Comparison of ENCODE assay signal across 13 mouse cellular contexts in genomic region chr17:25584646-25585045, GRCm38 (mm10). TPM values are rescaled to one million over a fixed set of nuclear protein-coding genes. Genes with fewer than 3 reads are reported as not detected.
"Had no signal": no experiment of that assay in that cellular context is flagged by ENCODE, and none has a peak within 500 bp of the region (broad histone marks: within the 10 kb centered on the region; RNA-seq: fewer than 3 reads in every experiment).

No protein-coding gene starts in this region.

- H3K27me3 ChIP-seq: limb, embryonic 15.5 days; liver, embryonic 13.5 days; midbrain, embryonic 13.5 days had no signal

- H3K9ac ChIP-seq: limb, embryonic 12.5 days; limb, embryonic 15.5 days; liver, embryonic 13.5 days; midbrain, embryonic 13.5 days had no signal

- H3K4me3 ChIP-seq: limb, embryonic 12.5 days; limb, embryonic 15.5 days; liver, embryonic 13.5 days; midbrain, embryonic 13.5 days had no signal

- H3K4me2 ChIP-seq: limb, embryonic 12.5 days; limb, embryonic 15.5 days; liver, embryonic 13.5 days; midbrain, embryonic 13.5 days had no signal

- DNase-seq: left cerebral cortex, postnatal 4 days; liver, embryonic 13.5 days; lung, adult 2 months; thymus, adult 18-20 months; thymus, postnatal 36 days had no signal

- H3K27ac ChIP-seq: hindbrain, postnatal 0 days; limb, embryonic 12.5 days; limb, embryonic 15.5 days; liver, embryonic 13.5 days; macrophage; midbrain, embryonic 13.5 days had no signal

- H3K9me3 ChIP-seq: limb, embryonic 12.5 days; limb, embryonic 15.5 days; liver, embryonic 13.5 days; midbrain, embryonic 13.5 days had no signal

- ATAC-seq: hindbrain, postnatal 0 days; inflammation-experienced regulatory T-cells, adult 6 months; intestine, embryonic 16.5 days; midbrain, embryonic 13.5 days had no signal

RNA-seq across cellular contexts. Expression of gene Sox8, which starts 14.2 kb away (rescaled TPM):
- total RNA-seq: megakaryocyte, adult 5-6 weeks had no signal
- polyA plus RNA-seq: inflammation-experienced regulatory T-cells, adult 6 months; macrophage had no signal
